Mouse (Mus musculus) common myeloid progenitor, adult 5-6 weeks (primary cell): ENCODE data around the gene Cfl1. TPM values are rescaled to one million over a fixed set of nuclear protein-coding genes. Genes with fewer than 3 reads are reported as not detected.

Experiments used
- ATAC-seq: replicated peaks from 2 replicates; pipeline ENCODE4 v1.8.0; 2016; ENCODE audit warnings: low read depth, mild to moderate bottlenecking, moderate TSS enrichment, inconsistent platforms; ENCODE audit not compliant: poor library complexity, severe bottlenecking
- total RNA-seq: library from RNA; stranded (forward); fragments of 200-1000, 187-1606 nt; gene quantifications from 2 replicates; pipeline ENCODE4 v1.2.3, GENCODE M21; 2017

Cfl1 gene
- 940 and 946 TPM in 2 replicates for total RNA-seq

- ATAC-seq, result peak; percentile 46
These were observed at the start of gene Cfl1 for GRCm38 (mm10) chr19:5490313-5490897. TSS of gene Cfl1 (plus strand) at chr19:5490455.

GRCm38 (mm10) chr19:5444371-5444908, 45.8 kb upstream of the Cfl1 start:
- ATAC-seq, result no peak

GRCm38 (mm10) chr19:5444954-5445353, 45.3 kb upstream of the Cfl1 start:
- ATAC-seq, result no peak

GRCm38 (mm10) chr19:5445747-5446146, 44.5 kb upstream of the Cfl1 start:
- ATAC-seq, result no peak

- ATAC-seq, result peak; percentile 72
These were observed 42.5 kb upstream of the Cfl1 start, which contains the start of gene Fosl1 for GRCm38 (mm10) chr19:5447515-5448353. TSS of gene Fosl1 (plus strand) at chr19:5447547.

- peak; percentile 62 for ATAC-seq
These were observed 41.7 kb upstream of the Cfl1 start for GRCm38 (mm10) chr19:5448354-5449150.

GRCm38 (mm10) chr19:5449673-5450072, 40.6 kb upstream of the Cfl1 start:
- ATAC-seq, result no peak

GRCm38 (mm10) chr19:5451766-5452165, 38.5 kb upstream of the Cfl1 start:
- no peak for ATAC-seq

- ATAC-seq, result no peak
These were observed 35.2 kb upstream of the Cfl1 start for GRCm38 (mm10) chr19:5455037-5455436.

GRCm38 (mm10) chr19:5455568-5455967, 34.7 kb upstream of the Cfl1 start:
- ATAC-seq, result no peak

- no peak for ATAC-seq
These were observed 33.9 kb upstream of the Cfl1 start for GRCm38 (mm10) chr19:5456241-5456921.

- ATAC-seq, result peak; percentile 84
These were observed 33.1 kb upstream of the Cfl1 start for GRCm38 (mm10) chr19:5456922-5457745.

- no peak for ATAC-seq
These were observed 32.4 kb upstream of the Cfl1 start, which contains the start of gene Ccdc85b for GRCm38 (mm10) chr19:5457746-5458442. TSS of gene Ccdc85b (minus strand) at chr19:5457894.

- no peak for ATAC-seq
These were observed 31.2 kb upstream of the Cfl1 start for GRCm38 (mm10) chr19:5459019-5459418.

- ATAC-seq, result no peak
These were observed 30.4 kb upstream of the Cfl1 start for GRCm38 (mm10) chr19:5459896-5460295.

GRCm38 (mm10) chr19:5460465-5460911, 29.8 kb upstream of the Cfl1 start, which contains the start of gene Fibp:
TSS of gene Fibp (plus strand) at chr19:5460615.
- ATAC-seq, result peak; percentile 78

GRCm38 (mm10) chr19:5461411-5461810, 28.8 kb upstream of the Cfl1 start:
- no peak for ATAC-seq

GRCm38 (mm10) chr19:5463212-5463611, 27.0 kb upstream of the Cfl1 start:
- no peak for ATAC-seq
